Mouse (Mus musculus) brain, embryonic 14.5 days (tissue): ENCODE results near the gene Pou2f3.

Experiments
- CTCF ChIP-seq: fragments of 200-500 bp; IDR thresholded peaks from 2 replicates; pipeline ENCODE4 v1.5.1; 2012; ENCODE audit warnings: inconsistent platforms, mild to moderate bottlenecking, moderate library complexity, borderline replicate concordance; ENCODE audit not compliant: insufficient read depth, insufficient read length; ENCODE audit errors: extremely low read depth
- POLR2A ChIP-seq: fragments of 200-500 bp; IDR thresholded peaks from 2 replicates; pipeline ENCODE4 v1.6.1; 2012; ENCODE audit warnings: mild to moderate bottlenecking, inconsistent platforms, borderline replicate concordance; ENCODE audit not compliant: poor library complexity, insufficient read depth, insufficient read length, severe bottlenecking; ENCODE audit errors: extremely low read depth

GRCm38 (mm10) chr9:43241291-43241690, 31.1 kb upstream of the Pou2f3 start:
- TF ChIP-seq POLR2A (no peak), CTCF (no peak)
